Mouse (Mus musculus) G1E (cell line): Measurements from ENCODE around the gene Ppp1r9b.

Experiments
- CTCF ChIP-seq: IDR thresholded peaks from 2 replicates; pipeline ENCODE4 v1.5.1; 2012; ENCODE audit warnings: low read depth, low read length, inconsistent platforms, mixed read lengths
- GATA1 ChIP-seq: IDR thresholded peaks from 2 replicates; pipeline ENCODE4 v1.6.1; 2012; ENCODE audit warnings: borderline replicate concordance, low read length, inconsistent platforms, mixed read lengths
- GATA2 ChIP-seq: IDR thresholded peaks from 2 replicates; pipeline ENCODE4 v1.6.1; 2012; ENCODE audit warnings: low read depth, low read length, inconsistent platforms, borderline replicate concordance
- POLR2AphosphoS5 ChIP-seq: IDR thresholded peaks from 2 replicates; pipeline ENCODE4 v1.6.1; 2012; ENCODE audit warnings: low read depth, low read length, inconsistent platforms; ENCODE audit not compliant: insufficient replicate concordance
- TAL1 ChIP-seq: conservative IDR thresholded peaks from 2 replicates; pipeline ENCODE4 v1.6.1; 2012; ENCODE audit warnings: low read depth, low read length, inconsistent platforms, mixed read lengths

DNA sequence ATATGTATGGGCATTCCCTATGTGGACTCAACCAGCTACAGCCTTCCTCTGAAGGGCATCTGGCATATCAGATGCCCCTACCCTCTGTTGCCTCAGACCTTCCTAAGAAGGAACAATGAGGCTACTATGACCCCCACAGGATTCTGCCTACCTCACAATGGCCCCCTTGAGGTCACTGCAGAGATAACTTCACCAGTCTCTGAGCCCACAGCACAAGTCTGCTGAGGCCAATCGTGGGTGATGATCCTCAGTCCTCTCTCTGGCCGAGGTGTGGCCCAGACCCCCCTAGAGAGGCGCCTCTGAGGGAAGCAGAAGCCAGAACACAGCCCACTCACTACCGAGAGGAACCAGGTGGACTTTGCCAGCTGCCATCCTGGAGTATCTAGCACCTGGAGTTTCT, 23.4 kb upstream of the Ppp1r9b start, which contains the start of gene Hils1:
- TF ChIP-seq CTCF (no peak), GATA1 (no peak), TAL1 (no peak), GATA2 (no peak), POLR2AphosphoS5 (no peak)
